Mouse (Mus musculus) ES-Bruce4 (cell line): Measurements from ENCODE around the gene Diras1. TPM values are rescaled to one million over a fixed set of nuclear protein-coding genes. Genes with fewer than 3 reads are reported as not detected.

Source experiments
- H3K27ac ChIP-seq: 2 replicates; pipeline ENCODE4 v1.5.1; 2012; ENCODE audit warnings: low read length, inconsistent platforms; ENCODE audit not compliant: insufficient read depth
- H3K27me3 ChIP-seq: 2 replicates; pipeline ENCODE4 v1.6.1; 2012; ENCODE audit warnings: mild to moderate bottlenecking, low read length, inconsistent platforms; ENCODE audit not compliant: control insufficient read depth, poor library complexity, insufficient read depth, severe bottlenecking
- H3K36me3 ChIP-seq: 2 replicates; pipeline ENCODE4 v1.6.1; 2012; ENCODE audit warnings: inconsistent platforms, mild to moderate bottlenecking, low read length, moderate library complexity; ENCODE audit not compliant: control insufficient read depth, poor library complexity, insufficient read depth, severe bottlenecking
- H3K4me1 ChIP-seq: one replicate; pipeline ENCODE4 v1.8.1; 2011; ENCODE audit warnings: low read length; ENCODE audit not compliant: control insufficient read depth, insufficient read depth
- H3K4me3 ChIP-seq: 2 replicates; pipeline ENCODE4 v1.5.1; 2011; ENCODE audit warnings: low read depth, mild to moderate bottlenecking, low read length
- H3K9ac ChIP-seq: 2 replicates; pipeline ENCODE4 v1.6.1; 2012; ENCODE audit warnings: low read depth, mild to moderate bottlenecking, inconsistent platforms; ENCODE audit not compliant: poor library complexity, severe bottlenecking
- H3K9me3 ChIP-seq: replicated peaks from 2 replicates; pipeline ENCODE4 v1.6.1; 2012; ENCODE audit warnings: mild to moderate bottlenecking, low read length, inconsistent platforms; ENCODE audit not compliant: control insufficient read depth, poor library complexity, insufficient read depth, severe bottlenecking
- CTCF ChIP-seq: IDR thresholded peaks from one replicate; pipeline ENCODE4 v1.8.1; 2011; ENCODE audit warnings: low read depth, low read length
- EP300 ChIP-seq: IDR thresholded peaks from 2 replicates; pipeline ENCODE4 v1.6.1; 2011; ENCODE audit warnings: low read depth, low read length; ENCODE audit not compliant: insufficient read depth
- POLR2A ChIP-seq: IDR thresholded peaks from one replicate; pipeline ENCODE4 v1.8.1; 2011; ENCODE audit warnings: low read length; ENCODE audit not compliant: insufficient read depth
- polyA plus RNA-seq: library from polyadenylated mRNA; stranded (reverse); fragments of >200 nt; gene quantifications from 2 replicates; pipeline ENCODE4 v1.2.4, GENCODE M21; 2011; ENCODE audit warnings: low read depth; ENCODE audit not compliant: missing spikeins, insufficient read depth, insufficient read length

Gene Diras1
- polyA plus RNA-seq, 1 experiment: 0.27 TPM

- Histone ChIP-seq H3K36me3 (no peaks in the 10 kb centered on the region), H3K4me3 (no peak overlapping the region), H3K27me3 (no peaks in the 10 kb centered on the region), H3K9ac (peak overlapping the region; percentile 20), H3K4me1 (peaks cover 2% of the 10 kb centered on the region), H3K9me3 (no peaks in the 10 kb centered on the region), H3K27ac (no peak overlapping the region)
- TF ChIP-seq EP300: no peak
- TF ChIP-seq POLR2A: no peak
Observed at GRCm38 (mm10) chr10:81019687-81020086, 5.8 kb downstream of the Diras1 start.

GRCm38 (mm10) chr10:81018326-81018725 lies 7.1 kb downstream of the Diras1 start:
- H3K4me3 ChIP-seq: peak overlapping the region; percentile 58
- no peak overlapping the region for H3K27ac ChIP-seq
- no peaks in the 10 kb centered on the region for H3K36me3 ChIP-seq
- no peaks in the 10 kb centered on the region for H3K9me3 ChIP-seq
- H3K27me3 ChIP-seq: no peaks in the 10 kb centered on the region
- peaks cover 2% of the 10 kb centered on the region for H3K4me1 ChIP-seq
- TF ChIP-seq POLR2A: peak; percentile 28
- TF ChIP-seq CTCF: no peak
- TF ChIP-seq EP300: no peak
- no peak overlapping the region for H3K9ac ChIP-seq

GRCm38 (mm10) chr10:81016645-81017044 lies 8.8 kb downstream of the Diras1 start:
- no peak overlapping the region for H3K4me3 ChIP-seq
- peaks cover 2% of the 10 kb centered on the region for H3K4me1 ChIP-seq
- TF ChIP-seq EP300 (no peak), CTCF (peak; percentile 90), POLR2A (no peak)
- H3K36me3 ChIP-seq: no peaks in the 10 kb centered on the region
- no peaks in the 10 kb centered on the region for H3K27me3 ChIP-seq
- no peak overlapping the region for H3K9ac ChIP-seq
- no peak overlapping the region for H3K27ac ChIP-seq
- H3K9me3 ChIP-seq: no peaks in the 10 kb centered on the region

GRCm38 (mm10) chr10:81015666-81016065 lies 9.8 kb downstream of the Diras1 start:
- TF ChIP-seq EP300: no peak
- TF ChIP-seq POLR2A: no peak
- TF ChIP-seq CTCF: no peak
- no peak overlapping the region for H3K27ac ChIP-seq
- H3K4me3 ChIP-seq: no peak overlapping the region
- H3K36me3 ChIP-seq: no peaks in the 10 kb centered on the region
- H3K9me3 ChIP-seq: no peaks in the 10 kb centered on the region
- peaks cover 2% of the 10 kb centered on the region for H3K4me1 ChIP-seq
- no peaks in the 10 kb centered on the region for H3K27me3 ChIP-seq
- no peak overlapping the region for H3K9ac ChIP-seq

- TF ChIP-seq EP300: no peak
- TF ChIP-seq POLR2A: peak; percentile 75
- Histone ChIP-seq H3K9me3 (no peaks in the 10 kb centered on the region), H3K27ac (no peak within 1 kb of the TSS), H3K9ac (peak within 1 kb of the TSS; percentile 17), H3K36me3 (no peaks in the 10 kb centered on the region), H3K27me3 (no peaks in the 10 kb centered on the region), H3K4me3 (peak within 1 kb of the TSS; percentile 58), H3K4me1 (peaks cover 2% of the 10 kb centered on the region)
Observed at GRCm38 (mm10) chr10:81014393-81015384, 10.8 kb downstream of the Diras1 start, which contains the start of gene Gng7. Gene Gng7, minus strand, starts transcription at chr10:81014945.

GRCm38 (mm10) chr10:81010851-81011250 lies 14.6 kb downstream of the Diras1 start:
- TF ChIP-seq POLR2A: no peak
- TF ChIP-seq CTCF: no peak
- no peak for TF ChIP-seq EP300

More at GRCm38 (mm10) chr10:81010851-81011250, 14.6 kb downstream of the Diras1 start:
- no peak overlapping the region for H3K4me3 ChIP-seq
- H3K27ac ChIP-seq: no peak overlapping the region
- no peaks in the 10 kb centered on the region for H3K4me1 ChIP-seq
- H3K27me3 ChIP-seq: no peaks in the 10 kb centered on the region
- H3K9ac ChIP-seq: no peak overlapping the region
- no peaks in the 10 kb centered on the region for H3K9me3 ChIP-seq
- H3K36me3 ChIP-seq: no peaks in the 10 kb centered on the region
